Mouse (Mus musculus) left cerebral cortex, adult 8-10 months (tissue): ENCODE measurements around the gene Slit2. TPM values are rescaled to one million over a fixed set of nuclear protein-coding genes. Genes with fewer than 3 reads are reported as not detected.

Experiments used
- DNase-seq, 2 experiments: peaks; one replicate each; pipeline ENCODE4 v3.0.0; 2022; ENCODE audit warnings: low spot score in 2 of 2
- total RNA-seq, 4 experiments: library from RNA; stranded (reverse); gene quantifications; 2 replicates each; pipeline ENCODE4 v1.2.4; 2022

Gene Slit2
- 10 to 100 TPM; 25.0 to 50.0 (median 31.9) TPM for total RNA-seq

DNA sequence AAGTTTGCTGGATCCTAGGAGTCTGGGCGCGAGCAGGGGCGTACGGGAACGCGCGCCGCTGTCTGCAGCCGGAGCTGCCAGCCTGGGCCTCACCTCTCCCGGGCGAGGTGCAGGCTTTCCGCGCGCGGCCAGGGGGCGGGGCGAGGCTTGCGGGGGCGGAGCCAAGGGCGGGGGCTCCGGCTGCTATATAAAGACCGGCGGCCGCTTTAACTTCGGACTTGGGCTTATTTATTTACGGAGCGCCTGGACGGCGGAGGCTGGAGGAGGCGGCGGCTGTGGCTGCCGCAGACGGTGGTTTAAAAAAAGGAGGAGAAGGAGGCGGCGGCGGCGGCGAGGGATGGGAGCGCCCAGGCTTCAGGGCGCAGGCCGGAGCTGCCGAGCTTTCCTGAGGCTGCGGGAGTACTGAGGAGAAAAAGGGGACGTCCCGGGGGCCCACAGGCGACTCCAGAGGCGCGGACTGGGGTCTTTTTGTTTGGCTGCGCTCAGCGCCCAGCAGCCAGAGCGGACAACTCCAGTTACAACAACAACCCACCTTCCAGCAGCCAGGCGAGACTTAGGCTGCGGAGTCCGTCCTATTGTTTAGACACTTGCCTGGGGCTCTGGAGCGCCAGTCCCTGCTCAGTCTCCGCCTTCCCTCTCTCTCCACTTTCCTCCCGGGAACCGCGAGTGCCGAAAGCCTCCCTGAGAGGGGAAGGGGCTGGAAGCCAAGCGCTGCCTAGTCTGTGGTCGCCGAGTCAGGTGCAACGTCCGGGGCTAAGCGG is at the start of gene Slit2:
Gene Slit2, plus strand, starts transcription at position 198 of the 761 bp plus-strand sequence.
- DNase-seq = peak; percentile 29 to 43

GRCm38 (mm10) chr5:47938586-47939372 is 44.2 kb upstream of the Slit2 start:
- no peak for DNase-seq

- DNase-seq = no peak
Observed at GRCm38 (mm10) chr5:47956451-47956850, 26.5 kb upstream of the Slit2 start.

DNA sequence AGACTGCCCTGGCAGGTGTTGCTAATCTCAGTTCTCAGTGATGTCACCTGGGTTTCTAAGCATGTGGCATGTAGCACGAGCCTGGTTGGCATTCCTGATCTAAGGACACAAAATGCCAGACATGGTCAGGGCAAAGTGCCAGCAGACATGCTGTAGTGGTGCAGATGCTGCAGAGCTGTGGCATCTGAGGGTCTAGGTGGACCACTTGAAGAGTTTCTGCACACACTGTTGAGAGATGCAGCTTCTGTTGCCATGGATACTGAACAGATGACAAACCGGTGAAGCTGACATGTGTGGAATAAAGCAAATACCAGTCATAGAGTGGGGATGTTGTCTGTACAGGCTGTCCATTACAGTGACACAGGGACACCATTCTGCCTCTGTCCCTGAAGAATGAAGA is 7.1 kb upstream of the Slit2 start:
- DNase-seq = no peak

DNA sequence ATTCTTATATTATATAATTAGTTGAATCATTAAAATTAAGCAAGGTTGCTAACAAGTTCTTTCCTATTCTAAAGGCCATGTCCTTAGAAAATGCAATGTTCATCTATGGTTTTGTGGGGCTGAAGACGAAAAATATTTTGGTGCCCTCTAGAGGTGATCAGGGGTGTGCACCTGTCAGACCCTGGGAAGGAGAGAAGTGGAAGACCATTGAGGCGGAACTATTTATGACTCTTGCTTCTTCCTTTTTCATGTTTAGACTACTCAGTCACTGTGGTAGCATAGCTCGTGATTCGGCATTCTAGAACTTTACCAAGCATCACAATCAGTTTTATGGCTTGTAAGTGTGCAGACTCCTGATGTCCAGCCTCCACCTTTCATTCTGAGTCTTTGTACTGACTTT is 3.6 kb upstream of the Slit2 start:
- no peak for DNase-seq

DNA sequence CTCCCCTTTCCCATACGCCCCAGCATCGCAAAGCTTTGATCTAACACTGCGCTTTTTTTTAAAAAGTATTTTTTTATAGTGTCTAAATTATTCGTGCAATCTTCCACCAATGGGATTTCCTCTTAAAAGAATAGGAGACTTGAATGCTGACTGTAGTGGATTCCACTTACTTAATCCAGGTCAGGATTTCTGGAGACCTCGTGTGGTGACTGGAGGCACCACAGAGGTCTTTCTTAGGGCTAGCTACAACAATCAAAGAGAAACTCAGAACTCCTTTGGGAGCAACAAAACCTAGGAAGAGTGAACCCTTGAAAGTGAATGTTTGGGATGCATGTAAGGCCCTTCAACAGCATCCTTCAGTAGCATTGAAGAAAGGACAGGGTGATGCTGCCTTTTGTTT is 2.5 kb upstream of the Slit2 start:
- DNase-seq = no peak

- peak in 1 of 2 experiments; percentile 15 for DNase-seq
Observed at GRCm38 (mm10) chr5:47981951-47982350, 987 bp upstream of the Slit2 start.

GRCm38 (mm10) chr5:47983746-47984583 is 1.0 kb downstream of the Slit2 start:
- peak in 1 of 2 experiments; percentile 12 for DNase-seq

- DNase-seq = peak in 1 of 2 experiments; percentile 25
Observed at GRCm38 (mm10) chr5:47984584-47985197, 1.8 kb downstream of the Slit2 start.

- no peak for DNase-seq
Observed at GRCm38 (mm10) chr5:47985198-47985631, 2.3 kb downstream of the Slit2 start.

DNA sequence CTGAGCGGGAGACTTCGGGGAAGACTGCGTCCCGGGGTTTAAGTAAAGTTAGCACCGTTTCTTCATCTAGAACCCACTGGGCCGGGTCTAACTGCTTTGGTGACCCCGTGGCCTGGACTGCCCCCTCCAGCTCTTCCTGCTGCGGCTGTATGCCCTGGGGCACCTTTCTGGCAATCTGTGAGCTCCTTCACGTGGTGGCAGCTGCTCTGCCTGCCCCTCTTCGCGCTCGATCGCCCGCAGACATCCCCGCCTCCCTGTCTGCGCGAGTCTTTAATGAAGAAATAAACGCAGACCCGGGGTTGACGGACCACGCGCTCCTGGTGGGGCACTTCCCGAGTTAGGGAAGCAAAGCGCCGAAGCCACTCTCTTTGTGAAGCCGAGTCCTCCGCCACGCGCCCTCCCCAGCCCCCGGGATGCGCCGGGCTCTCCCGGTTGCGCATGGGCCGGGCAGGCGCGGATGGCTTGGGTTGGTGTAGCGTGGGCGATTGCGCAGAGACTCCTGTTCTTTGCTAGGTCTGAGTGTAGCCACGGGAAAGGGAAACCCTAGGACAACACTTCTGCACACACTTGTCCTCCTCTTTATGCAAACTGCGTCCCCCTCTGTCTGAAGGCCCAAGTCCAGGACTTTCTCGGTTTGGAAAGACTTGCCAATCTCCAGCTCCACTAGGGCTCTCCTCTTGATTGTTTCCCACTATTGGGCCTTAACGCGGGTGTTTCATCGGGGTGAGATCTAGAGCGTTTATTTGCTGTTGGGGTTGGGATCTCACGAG is 3.1 kb downstream of the Slit2 start:
- peak; percentile 9 to 22 for DNase-seq

- no peak for DNase-seq
Observed at GRCm38 (mm10) chr5:47990926-47991325, 8.0 kb downstream of the Slit2 start.

DNA sequence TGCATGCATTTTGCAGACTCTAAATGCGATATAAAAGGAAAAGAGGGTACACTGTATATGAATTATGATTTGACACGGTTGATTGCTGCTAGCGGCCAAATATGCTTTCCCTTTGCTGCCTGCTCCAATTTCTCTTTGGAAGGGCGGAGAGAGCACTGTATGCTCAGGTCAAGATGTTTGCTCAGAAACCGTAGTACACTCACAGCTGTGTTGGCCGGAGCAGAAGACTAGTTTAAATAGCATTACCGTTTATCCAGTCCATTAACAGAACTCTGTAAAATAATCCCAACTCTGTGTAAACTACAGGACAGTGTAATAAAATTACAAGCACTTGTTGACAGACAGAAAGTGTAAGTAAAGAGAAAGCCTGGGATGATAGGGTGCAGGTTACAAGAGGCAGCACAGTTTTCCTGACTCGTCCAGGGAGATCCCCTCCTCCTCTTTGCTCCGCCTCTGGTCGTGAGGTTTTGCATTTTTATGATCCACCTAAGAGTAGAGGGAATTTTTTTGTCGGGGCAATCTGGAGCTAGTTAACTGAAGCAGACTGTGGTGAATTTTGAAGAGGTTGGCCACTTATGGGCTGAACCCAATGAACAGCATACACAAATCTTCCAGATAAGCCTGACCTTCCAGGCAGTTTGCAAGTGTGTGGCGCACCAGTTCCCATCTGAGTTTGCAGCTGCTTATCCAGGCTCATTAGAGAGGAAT is 20.9 kb downstream of the Slit2 start:
- DNase-seq = no peak

DNA sequence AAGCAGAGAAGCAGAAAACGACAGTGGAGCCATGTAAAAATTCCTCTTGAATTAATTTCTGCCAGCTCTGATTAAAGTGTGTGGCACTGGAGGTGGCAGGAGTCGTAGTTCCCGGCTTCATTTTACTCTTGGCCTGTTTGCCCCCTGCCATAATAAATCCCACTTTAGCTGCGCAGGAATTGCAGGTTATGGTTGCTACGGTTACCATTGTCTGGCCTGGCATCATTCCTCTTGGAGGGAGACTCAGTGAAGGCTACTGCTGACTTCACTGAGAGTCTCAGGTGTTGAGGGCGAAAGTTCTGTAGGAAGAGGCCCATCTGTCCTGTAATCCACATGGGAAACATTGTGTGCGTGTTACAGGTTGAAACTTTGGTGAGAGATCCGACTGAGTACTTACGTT is 22.6 kb downstream of the Slit2 start:
- DNase-seq = no peak

DNA sequence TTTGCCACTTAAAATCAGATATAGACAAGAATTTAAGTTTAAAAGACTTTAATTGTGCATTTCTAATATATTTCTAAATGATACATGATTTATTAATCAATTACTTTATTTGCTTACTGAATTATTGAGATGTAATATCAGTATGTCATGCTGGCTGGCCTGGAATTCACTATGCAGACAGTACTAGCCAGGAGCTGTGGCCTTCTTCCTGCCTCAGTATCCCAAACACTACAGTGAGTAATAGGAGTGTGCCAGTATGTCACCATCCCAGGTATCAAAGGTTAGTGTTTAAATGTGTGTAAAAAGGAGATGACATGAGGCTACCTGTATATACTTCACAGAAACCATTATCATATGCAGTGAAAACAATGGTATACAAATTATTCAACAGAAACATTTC is 23.1 kb downstream of the Slit2 start:
- no peak for DNase-seq

GRCm38 (mm10) chr5:48023441-48023840 is 40.5 kb downstream of the Slit2 start:
- no peak for DNase-seq

DNA sequence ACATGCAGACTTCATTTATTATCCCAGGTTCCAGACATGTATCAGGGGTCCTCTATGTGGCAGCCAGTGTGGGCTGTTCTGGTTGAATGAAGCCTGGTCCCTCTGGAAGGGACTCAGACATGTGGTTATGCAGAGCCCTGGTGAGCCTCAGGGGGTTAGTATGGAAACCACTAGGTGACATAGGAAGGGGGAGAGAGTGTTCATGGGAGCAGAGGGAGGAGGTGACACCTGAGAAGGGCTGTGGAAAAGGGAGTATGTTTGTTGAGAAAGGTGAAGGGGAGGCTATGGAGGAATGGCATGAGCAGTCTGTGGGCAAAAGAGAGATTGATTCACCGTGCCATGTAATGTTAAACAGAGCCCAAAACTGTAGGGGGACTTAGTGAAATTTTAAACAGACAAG is 51.9 kb downstream of the Slit2 start:
- no peak for DNase-seq

- no peak for DNase-seq
Observed at GRCm38 (mm10) chr5:48038033-48038432, 55.1 kb downstream of the Slit2 start.

GRCm38 (mm10) chr5:48048986-48049751 is 66.2 kb downstream of the Slit2 start:
- no peak for DNase-seq
